Mouse (Mus musculus): Measurements from ENCODE around the gene Olfr718-ps1.

The Olfr718-ps1 gene

DNA sequence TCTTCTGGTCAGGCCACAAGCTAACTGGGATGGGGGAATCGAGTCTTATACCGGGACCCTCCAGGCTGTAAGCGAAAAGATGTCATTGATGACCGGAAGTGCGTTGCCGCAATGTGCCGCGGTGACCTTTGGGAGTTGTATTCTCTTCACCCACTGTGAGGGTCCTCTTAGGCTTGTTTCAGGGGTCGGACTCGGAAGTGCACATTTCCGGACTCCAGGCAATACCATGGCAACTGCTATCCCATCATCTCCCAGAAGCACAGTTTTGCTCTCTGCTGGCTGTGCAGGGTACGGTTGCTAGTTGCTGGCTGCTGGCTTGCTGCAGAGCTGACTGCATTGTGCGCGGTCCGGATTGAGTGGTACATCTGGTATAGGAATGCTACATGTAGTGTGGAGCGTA is 18.3 kb downstream of the Olfr718-ps1 start:
- no peak for DNase-seq (ENCODE audit: extremely low spot score, low spot score)

DNA sequence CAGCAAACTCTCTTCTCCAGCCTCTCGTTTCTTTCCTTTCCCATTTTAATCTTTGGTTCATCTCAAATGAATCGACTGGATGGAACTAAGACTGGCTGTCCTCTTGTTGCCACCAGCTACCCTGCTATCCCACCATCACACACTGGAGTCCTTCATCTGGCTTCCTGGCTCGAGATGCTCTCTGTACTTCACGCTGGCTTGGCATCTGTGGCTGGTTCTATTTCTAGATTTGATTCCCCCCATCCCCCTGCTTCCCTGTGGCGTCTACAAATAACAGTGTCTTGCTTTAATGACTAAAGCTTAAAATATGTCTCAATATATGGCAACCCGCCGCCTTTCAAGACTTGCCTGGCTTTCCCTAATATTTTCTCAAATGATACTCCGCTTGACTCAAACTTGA is 19.5 kb downstream of the Olfr718-ps1 start:
- no peak for DNase-seq (ENCODE audit: extremely low spot score, low spot score)

GRCm38 (mm10) chr5:143126908-143127307 is 20.5 kb downstream of the Olfr718-ps1 start:
- no peak for DNase-seq (ENCODE audit: extremely low spot score, low spot score)

- no peak for DNase-seq (ENCODE audit: extremely low spot score, low spot score)
Measured at GRCm38 (mm10) chr5:143126089-143126488, 21.3 kb downstream of the Olfr718-ps1 start.

GRCm38 (mm10) chr5:143125601-143126000 is 21.8 kb downstream of the Olfr718-ps1 start:
- no peak for DNase-seq (ENCODE audit: extremely low spot score, low spot score)

- no peak for DNase-seq (ENCODE audit: extremely low spot score, low spot score)
Measured at GRCm38 (mm10) chr5:143124805-143125378, 22.5 kb downstream of the Olfr718-ps1 start.

- DNase-seq (ENCODE audit: extremely low spot score, low spot score) = no peak
Measured at GRCm38 (mm10) chr5:143122673-143123072, 24.7 kb downstream of the Olfr718-ps1 start.

- DNase-seq (ENCODE audit: extremely low spot score, low spot score) = no peak
Measured at GRCm38 (mm10) chr5:143122125-143122524, 25.3 kb downstream of the Olfr718-ps1 start.

DNA sequence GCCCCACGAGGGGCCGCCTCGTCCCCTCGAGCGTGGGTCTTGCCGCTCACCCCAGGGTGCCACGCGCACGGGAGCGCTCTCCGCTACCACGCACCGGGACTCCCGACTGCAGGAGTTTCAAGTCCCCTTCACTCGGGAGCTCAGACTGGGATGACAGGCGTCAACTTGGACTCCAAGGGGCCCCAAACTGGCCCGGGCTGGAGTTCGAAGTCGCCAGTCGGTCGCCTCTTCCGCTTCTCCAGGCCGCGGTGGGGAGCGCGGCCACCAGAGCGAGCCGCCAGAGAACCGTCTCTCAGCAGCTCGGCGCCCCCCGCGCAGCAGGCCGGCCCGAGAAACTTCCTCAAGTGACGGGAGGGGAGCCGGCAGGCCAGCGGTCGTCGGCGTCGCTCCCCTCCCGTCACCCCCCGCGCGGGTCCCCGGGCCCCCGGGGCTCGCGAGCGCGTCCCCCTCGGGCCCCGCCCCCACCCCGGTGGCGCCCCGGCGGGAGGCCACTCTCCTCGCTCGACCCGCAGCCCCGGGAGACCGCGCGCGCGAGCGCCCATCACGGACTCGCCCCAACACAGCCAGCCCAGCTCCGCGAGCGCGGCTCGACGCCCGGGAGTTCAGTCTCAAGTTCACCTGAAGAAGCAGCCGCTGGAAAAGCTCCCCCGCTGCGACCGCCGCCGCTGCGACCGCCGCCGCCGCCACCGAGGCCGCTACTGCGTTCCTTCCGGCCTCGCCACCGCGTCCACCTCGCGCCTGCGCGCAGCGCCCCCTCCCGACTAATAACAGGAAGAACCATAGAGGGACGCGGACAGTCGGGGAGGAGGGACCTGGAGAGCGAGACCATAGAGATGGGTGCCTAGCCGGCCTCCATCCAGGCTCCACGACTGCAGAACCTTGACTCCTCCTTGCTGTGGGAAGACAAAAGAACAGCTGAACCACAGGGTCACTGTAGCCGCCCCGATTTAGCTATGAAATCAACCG is 34.8 kb downstream of the Olfr718-ps1 start, which contains the start of gene Rnf216:
TSS of gene Rnf216 (minus strand) at position 714 of the 966 bp plus-strand sequence.
- DNase-seq (ENCODE audit: extremely low spot score, low spot score) = peak; percentile 93

DNA sequence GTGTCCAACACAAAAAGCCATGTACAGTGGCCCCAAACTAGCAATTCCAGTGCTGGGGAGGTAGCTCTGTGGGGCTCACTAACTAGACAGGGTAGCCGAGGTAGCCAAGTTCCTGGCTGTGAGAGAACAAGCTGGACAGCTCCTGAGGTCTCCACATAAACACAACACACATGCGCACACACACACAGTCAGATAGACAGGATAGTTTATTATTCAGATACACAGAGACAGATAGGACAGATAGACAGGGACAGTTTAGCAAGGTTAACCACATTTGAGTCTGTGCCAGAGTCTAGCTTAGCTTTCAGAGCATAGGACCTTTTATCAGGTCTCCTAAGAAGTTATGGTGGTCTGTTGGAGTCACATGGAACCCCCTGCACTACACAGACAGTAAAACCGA is 40.5 kb downstream of the Olfr718-ps1 start:
- no peak for DNase-seq (ENCODE audit: extremely low spot score, low spot score)

DNA sequence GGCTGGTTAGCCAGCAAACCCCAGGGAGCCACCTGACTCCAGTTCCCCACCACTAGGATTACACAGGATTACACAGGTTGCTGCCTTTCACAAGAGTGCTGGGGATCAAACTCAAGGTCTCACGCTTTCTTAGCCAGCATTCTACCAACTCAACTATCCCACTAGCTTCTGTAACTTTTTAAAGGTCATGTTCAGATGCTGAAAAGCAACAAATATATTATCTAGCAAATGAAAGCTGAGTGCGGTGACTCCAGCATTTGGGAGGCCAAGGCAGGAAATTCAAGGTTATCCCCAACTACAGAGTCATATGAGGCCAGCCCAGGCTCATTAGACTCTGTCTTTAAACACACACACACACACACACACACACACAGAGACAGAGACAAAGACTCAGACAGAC is 44.1 kb downstream of the Olfr718-ps1 start:
- DNase-seq (ENCODE audit: extremely low spot score, low spot score) = no peak

GRCm38 (mm10) chr5:143101626-143102025 is 45.8 kb downstream of the Olfr718-ps1 start:
- DNase-seq (ENCODE audit: extremely low spot score, low spot score) = no peak

- DNase-seq (ENCODE audit: extremely low spot score, low spot score) = no peak
Measured at GRCm38 (mm10) chr5:143095256-143095655, 52.1 kb downstream of the Olfr718-ps1 start.

DNA sequence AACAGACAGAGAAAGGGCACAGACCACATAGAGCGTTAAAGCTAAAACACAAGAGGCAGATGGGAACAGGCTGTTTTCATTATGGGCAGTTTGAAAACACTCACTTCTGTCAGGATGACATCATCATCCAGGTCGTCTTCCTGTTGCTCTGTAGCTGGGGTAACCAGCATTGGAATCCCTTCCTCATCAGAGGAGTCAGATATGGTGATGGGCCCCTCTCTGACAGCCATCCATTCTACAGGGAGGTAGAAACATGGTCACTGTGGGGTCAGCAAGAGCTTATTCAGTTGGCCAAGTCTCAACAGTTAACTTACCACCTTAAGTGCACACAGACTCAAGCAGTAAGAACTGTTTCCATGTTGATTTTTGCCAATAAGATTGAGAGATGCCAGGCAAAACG is 54.5 kb downstream of the Olfr718-ps1 start:
- no peak for DNase-seq (ENCODE audit: extremely low spot score, low spot score)

DNA sequence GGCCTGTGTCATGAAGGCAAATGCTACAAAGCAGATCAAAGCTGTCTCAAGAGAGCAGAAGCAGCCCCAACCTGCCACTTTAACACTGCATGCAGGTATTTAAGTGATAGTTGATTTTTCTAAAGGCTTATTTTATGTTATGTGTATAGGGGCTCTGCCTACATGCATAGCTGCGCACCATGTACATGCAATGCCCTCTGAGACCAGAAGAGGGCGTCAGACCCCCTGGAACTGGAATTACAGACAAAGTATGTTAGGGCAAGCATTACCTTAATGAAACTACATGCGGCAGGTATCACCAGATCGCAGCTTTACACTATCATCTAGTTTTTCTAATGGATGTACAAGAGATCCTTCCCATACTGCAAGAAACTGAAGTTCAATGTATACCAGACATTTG is 62.5 kb downstream of the Olfr718-ps1 start:
- peak; percentile 30 for DNase-seq (ENCODE audit: extremely low spot score, low spot score)

All from neural tube, embryonic 10.5 days (tissue).